Mouse (Mus musculus): ENCODE data around the gene Smarcd2.

Gene Smarcd2

DNA sequence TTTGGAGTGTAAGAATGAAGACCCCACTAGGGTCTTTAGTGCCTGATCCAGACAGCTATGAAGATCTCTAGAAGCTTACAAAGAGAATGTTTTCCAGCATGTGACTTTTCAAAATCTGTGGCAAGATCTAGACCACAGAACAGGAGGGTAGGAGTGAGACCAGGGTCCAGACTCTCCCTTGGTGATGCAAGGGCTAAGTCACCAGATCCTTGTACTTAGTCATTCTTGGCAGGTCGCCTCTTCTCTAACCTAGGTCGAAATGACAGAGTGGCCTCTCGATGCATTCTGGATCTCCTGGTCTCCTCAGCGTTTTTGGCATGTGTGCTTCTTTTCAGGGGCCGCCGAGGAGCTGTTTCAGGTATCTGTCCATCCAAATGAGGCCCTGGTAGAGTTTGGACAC lies 9.7 kb upstream of the Smarcd2 start:
- no peak for DNase-seq (ENCODE audit: extremely low read depth, low read depth, low spot score)

DNA sequence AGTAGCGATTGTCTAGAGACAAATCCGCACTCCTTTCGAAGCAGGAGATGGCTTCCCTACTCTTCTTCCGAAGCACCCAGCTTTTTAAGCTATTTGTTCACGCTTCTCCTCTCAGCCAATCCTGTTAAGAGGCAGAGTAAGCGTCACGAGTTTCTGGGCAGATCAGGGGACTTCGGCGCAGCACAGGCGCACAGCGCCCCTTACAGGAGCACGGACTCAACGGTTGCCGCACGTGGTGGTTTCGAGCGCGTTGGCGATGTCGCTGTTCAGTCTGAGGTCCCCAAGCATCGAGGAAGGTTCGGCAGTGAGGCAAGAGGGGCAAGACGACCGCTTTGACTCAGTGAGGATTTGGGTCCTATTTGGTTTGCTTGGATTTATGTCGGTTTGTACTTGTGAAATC lies 3.7 kb upstream of the Smarcd2 start, which contains the start of gene Tcam1:
Gene Tcam1, plus strand, starts transcription at position 219 of the 400 bp plus-strand sequence.
- DNase-seq (ENCODE audit: extremely low read depth, low read depth, low spot score), result no peak

DNA sequence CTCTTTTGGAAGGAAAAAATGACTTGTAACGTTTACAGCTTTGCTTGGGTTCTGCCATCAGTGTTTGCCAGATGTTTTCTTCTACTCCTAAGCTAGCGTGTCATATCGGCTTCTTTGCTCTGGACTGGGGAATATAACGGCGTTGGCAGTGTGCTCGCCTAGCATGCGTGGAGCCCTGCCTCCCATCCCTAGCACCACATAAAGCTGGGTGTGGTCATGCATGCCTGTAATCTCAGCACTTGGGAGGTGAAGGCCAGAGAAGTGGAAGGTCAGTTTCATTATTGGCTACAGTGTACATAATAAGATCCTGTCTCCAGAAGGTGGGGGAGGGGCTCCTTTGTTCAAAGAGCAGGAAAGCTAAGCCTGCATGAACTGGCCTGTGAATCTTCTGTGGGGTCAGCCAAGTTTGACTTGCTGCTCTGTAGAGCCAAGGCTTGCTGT lies 2.2 kb upstream of the Smarcd2 start:
- no peak for DNase-seq (ENCODE audit: extremely low read depth, low read depth, low spot score)

DNA sequence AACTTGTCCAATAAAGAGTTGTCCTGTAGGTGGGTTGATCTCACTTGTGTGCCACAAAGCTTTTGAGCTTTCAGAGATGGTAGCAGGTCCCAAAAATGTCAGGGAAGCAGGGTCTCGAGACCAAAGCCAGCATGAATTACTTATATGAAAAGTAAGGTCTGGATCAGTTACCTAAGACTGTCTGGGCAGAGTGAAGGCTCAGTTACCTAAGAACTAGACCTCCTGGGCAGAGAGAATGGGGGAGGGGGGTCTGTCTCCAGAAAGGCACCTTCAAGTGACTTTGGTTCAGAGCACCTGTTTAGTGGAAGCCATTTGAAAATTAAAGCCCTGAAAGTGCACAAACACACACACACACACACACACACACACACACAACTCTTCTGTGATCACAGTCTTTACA lies 1.6 kb upstream of the Smarcd2 start:
- DNase-seq (ENCODE audit: extremely low read depth, low read depth, low spot score), result no peak

DNA sequence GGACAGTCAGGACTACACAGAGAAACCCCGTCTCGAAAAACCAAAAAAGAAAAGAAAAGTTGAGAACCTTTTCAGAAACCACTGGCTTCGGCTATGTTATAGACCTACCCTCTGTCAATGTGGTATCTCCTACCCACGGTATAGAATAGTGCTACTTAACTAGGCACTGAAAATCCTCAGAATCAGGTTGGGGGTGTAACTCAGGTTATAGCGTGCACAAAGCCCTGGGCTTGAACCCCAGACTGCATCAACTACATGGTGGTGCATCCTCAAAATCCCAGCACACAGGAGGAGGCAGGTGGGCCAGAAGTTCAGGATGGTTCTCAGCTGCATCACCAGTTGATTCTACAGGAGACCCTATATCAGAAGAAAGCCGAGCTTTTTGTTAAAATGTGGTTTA lies 1.0 kb upstream of the Smarcd2 start:
- DNase-seq (ENCODE audit: extremely low read depth, low read depth, low spot score), result no peak

DNA sequence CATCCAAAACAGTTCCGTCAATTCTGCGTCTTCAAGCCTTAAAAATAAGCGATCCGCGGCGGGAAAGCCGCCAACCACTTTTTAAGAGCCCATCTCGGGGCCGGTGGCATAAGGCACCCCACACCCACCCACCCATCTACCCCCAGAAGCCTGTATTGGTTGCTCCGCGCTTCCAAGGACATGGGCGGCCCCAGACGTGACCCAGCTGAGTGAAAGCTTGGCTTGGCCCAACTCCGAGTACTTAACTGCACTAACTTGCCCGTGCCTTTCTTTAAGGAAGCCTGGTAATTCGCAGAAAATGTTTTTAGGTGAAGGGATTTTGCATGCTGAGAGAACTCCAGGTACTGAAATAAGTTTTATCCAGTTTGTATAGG lies 526 bp upstream of the Smarcd2 start:
- no peak for DNase-seq (ENCODE audit: extremely low read depth, low read depth, low spot score)

DNA sequence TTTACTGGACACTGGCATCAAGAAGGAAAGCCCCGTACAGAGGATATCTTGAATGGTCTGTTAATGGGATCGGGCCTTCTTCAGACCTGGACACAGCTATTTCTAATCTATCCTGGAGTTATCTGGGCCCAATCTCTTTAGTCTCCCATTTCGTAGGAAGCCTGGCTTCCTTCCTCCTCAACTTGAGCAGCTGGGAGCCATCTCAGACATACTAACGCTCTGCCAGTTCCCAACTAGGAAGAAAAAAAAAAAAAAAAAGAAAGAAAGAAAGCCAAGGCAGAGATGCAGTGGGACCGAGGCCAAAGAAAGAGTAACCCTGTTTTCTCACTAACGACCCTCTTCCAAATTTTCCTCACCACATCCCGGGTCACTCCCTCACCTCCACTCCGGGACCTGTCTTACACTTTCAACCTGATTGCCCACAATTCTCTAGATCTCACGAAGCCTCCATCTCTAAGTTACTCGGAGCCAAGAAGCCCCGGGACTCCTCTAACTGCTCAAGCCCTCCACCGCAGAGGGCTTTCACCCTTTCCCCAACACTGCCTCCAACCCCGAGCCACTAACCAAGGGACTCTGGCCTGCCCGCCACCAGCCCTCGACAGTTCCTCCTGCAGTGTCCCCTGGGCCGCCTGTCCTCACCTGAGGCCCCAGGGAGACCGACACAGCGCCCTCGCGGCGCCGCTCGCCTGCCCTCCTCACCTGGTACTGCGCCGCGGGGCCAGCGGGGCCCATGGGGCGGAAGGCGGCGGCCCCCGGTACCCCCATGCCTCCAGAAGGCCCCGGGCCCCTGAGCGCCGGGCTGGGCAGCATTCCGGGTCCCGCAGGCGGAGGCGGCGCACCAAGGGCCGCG lies 753 bp downstream of the Smarcd2 start:
- DNase-seq (ENCODE audit: extremely low read depth, low read depth, low spot score), result no peak

DNA sequence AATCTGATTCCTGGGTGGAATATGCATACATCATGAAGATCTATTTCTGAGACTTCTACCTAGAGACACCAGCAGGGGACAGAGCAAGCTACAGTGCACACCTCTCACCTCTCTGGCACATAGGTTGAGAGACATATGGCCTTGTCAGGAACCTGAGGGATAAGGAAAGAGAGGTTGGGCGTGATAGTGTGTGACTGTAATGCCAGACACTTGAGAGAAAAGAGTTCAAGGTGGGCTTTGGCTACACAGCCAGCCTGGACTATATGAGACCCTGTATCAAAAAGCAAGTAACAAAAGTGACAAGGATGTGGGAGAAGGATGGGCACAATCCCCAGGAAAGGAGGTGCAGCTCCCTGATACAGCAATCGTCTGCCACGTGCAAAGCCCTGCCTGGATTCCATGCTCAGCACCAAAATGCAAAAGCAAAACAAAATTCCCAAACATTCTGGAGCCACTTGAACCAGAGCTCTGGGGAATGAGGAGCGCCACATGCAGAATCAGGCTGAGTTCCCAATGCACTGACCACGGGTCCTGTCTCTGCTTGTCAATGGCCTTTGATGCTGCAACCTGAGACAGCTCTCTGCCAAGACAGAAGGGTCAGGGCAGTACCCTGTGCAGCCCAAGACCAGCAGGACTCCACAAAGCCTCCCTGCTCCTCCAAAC lies 1.5 kb downstream of the Smarcd2 start:
- DNase-seq (ENCODE audit: extremely low read depth, low read depth, low spot score), result no peak

DNA sequence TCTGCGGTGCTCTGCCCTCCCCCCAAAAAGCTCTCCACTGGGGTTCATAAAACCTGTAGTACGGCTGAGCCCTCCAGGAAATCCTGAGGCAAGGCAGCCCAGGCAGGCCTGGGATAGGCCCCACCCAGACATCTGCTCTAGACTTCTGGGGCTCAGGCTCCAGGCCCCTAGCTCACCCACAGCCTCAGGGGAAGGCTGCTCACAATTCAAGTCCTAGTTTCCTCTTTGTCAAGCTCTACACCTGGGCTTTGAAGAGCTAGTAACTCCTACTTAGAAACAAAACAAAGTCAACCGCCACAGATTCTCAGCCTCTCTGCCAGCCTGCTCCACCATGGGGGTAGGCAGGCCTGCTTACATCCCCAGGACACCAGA lies 3.7 kb downstream of the Smarcd2 start:
- no peak for DNase-seq (ENCODE audit: extremely low read depth, low read depth, low spot score)

DNA sequence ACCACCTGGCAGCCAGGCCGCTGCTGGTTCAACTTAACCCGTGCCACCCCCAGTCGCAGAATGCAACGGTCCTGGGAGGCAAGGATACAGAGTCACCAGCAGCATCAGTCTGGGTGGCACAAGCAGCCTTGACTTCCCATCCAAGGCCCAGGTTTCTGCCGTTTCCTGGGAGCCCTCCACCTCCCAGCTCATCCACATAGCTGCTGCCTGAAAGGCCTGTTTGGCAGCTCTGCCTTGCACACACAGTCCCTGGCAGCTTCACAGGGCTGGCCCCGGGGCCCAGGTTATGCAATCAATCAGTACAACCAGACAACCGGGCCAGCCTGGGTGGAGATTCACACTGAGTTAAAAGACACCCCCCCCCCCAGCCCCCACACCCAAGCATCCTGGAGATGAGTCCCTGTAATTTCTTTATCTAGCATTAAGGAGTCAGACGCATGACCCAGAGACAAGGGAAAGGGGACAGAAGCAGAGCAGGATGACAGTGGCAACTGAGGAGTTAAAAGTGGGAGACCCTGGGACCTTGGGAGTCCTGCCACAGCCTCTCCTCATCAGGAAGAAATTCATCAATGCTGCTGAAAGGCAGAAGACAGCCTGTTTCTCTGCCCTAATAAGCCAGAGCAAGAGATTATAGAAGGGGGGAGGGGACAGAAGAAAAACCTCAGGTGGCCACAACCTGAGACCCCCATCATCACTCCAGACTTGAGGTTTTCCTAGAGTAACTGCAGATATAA lies 4.3 kb downstream of the Smarcd2 start:
- peak; percentile 68 for DNase-seq (ENCODE audit: extremely low read depth, low read depth, low spot score)

DNA sequence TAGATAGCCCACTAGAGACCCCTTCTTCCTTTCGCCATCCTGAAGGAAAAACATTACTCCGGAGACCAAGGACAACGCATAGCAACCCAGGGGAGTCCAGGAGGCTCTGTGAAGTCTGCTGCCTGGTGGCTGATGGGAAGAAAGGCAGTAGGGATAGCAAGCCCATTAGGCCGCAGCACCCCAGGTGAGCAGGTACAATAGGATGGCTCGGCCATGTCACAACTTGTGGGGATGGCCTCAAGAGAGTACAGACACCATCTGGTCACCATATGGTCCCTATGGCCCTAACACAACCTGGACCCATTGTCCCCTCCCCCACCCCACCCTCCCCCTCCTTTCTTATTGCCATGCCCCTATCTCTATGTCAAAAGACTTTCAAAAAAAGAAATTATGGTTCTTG lies 4.9 kb downstream of the Smarcd2 start:
- DNase-seq (ENCODE audit: extremely low read depth, low read depth, low spot score), result no peak

DNA sequence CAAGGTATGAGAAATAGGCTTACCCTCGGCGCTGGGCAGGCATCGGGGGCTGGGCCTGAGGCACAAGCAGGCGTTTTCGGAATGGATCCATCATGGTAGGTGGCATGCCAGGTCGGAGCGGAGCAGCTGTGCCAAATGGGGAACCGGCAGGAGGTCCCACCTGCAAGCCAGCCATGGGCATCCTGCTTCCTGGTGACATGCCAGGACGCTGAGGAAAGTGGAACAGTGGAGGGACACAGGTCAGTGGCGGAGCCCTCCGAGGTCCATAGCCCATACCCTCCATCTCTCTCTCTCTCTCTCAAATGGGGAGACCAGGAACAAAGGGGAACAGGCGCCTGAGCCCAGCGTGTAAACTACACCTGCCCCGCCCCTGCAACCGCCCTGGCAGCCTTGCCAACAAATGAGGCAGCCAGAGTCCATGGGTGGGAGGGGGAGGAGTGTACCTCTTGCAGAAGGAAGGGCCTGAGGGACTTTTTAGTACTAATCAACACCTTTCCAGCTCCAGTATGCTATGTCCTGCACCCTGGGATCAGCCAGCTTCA lies 5.4 kb downstream of the Smarcd2 start:
- peak; percentile 57 for DNase-seq (ENCODE audit: extremely low read depth, low read depth, low spot score)

DNA sequence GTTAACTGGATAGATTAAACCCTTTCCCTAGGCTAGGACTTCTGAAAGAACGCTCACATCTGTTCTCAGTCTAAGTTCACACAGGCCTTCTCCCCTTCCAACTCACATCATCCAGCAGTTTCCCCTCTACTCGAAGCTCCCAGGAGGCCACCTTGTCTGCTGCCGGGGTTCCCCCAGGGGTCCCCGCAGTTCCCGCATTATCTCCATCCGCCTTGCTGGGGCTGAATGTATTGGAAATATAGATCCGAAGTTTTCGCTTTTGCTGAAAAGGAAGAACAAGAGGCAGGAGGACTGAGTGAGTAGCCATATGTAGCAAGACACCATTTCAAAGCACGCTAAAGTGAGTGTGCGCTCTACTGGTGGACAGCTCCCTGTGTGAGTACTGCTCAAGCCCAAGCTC lies 6.3 kb downstream of the Smarcd2 start:
- no peak for DNase-seq (ENCODE audit: extremely low read depth, low read depth, low spot score)

DNA sequence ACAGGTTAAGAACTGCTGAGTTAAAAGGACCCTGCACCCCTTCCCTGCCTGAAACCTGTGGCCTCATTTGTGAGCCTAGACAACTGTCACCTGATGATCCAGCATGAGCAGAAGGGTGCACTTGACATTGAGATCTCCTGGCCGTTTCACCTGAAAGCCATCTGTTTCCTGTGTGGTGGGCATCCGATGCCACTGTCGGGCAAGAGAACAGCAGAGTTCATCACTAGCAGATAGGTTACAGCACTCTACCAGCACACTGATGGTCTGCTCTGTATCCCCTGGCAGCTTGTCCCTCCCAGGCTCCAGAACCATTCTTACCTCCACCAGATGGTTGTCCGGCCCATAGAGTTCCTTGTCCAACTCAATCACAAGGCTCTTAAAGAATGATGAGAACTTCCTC lies 7.2 kb downstream of the Smarcd2 start:
- DNase-seq (ENCODE audit: extremely low read depth, low read depth, low spot score), result no peak

DNA sequence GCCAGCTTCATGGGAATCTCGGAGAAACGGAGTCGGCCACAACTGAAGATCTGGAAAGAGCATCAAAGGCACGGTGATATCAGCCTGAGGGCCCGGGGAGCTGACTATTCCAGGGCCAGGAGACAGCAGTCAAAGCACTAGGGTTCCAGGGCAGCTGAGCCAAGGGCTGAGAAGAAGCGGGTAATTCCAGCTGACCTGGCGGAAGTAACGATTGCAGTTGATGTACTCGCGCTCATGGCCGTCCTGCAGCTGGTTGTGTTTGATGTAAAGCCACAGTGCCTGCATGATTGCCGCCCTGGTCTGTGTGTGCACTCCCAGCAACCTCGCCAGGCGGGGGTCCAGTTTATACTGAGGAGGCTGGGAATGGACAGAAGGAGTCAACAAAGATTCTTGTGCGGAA lies 7.8 kb downstream of the Smarcd2 start:
- DNase-seq (ENCODE audit: extremely low read depth, low read depth, low spot score), result no peak

DNA sequence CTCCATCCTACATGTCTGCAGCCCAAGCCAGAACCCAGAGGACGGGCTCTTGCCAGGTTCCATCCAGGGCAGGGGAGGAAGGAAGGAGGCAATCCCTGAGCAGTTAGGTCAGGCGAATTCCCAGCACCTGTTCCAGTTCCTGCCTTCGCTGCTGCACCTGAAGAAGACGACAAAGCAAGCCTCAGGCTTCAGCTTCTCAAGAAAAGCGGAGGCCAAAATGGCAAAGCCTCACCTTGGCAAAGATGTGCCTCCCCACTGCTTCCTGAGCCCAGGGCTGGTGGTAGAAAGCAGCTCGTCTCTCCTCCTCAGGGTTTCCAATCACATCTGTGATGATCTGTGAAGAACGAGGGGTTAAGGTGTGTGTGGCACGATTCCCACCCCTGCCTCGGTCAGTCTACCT lies 8.8 kb downstream of the Smarcd2 start:
- DNase-seq (ENCODE audit: extremely low read depth, low read depth, low spot score), result no peak

DNA sequence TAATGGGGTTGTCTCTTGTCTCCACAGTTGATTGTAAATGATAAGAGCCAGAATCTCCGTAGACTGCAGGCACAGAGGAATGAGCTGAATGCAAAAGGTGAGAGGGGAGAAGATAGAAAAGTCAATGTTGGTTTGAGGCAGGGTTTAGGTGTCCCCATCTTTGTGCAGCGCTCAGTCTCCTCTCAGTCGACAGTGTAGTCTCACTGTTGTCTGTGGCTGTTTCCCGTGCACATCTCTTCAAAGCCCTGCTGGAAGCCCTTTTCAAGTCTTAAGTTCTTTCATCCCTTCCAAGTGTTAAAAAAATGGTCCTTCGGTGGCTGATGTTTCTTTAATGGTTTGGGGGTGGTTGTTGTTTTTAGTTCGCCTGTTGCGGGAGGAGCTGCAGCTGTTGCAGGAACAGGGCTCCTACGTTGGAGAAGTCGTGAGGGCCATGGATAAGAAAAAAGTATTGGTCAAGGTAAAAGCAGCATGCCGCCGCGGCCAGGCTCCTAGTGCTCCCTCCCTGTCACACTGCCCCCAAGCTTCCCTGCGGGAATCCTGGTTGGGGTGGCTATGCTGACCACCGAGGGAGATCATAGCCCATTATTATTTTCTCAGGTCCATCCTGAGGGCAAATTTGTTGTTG lies 11.8 kb downstream of the Smarcd2 start:
- no peak for DNase-seq (ENCODE audit: extremely low read depth, low read depth, low spot score)

DNA sequence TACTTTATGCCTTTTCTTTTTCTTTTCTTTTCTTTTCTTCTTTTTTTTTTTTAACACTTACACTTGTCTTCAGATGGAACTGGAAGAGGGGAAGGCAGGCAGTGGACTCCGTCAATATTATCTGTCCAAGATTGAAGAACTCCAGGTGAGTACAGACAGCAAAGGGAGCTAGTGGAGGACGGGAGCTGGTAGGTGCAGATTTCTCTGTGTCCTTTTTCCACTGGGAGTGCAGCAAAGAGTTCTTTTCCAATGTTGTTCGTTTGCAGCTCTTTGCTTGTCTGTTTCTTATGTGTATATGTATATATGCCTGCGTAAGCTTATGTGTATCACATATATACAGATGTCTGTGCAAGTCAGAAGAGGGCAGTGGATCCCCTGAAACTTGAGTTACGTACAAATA lies 16.0 kb downstream of the Smarcd2 start:
- no peak for DNase-seq (ENCODE audit: extremely low read depth, low read depth, low spot score)

DNA sequence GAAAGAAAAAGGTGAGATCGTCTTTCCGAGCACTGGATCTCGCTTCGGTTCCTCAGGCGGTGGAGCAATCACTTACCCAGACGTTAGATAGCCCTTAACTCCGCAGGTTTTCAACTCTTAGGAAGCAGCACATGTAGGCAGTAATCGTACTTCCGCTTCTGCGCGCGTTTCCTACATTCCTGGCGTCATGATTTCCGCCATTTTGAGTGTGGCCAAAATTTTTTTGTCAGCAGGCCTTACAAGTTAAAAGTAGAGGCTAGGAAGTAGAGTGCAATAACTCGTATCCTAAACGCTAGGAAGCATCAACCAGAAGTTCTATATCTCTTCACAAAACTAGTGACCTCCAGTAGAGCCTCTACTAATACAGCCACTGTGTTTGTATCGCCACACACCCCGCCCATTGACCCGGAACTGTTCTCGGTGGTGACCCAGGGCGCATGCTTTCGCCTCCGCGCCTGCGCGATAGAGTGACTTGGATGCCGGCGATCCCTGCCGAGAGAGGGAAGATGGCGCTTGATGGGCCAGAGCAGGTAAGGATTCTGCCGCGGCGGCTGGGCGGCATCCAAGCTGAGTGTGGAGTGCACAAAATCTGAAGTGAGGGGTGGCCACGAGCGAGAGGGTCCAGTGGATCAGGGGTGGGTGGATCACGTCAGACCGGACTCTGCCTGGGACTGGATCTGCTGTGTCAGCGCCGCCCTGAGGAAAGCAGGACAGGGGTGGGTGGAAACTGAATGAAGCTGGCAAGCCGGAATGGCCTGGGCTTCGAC lies 16.9 kb downstream of the Smarcd2 start, which contains the start of the genes Ftsj3 and Psmc5:
Gene Ftsj3, minus strand, starts transcription at position 395 of the 767 bp plus-strand sequence.
Gene Psmc5, plus strand, starts transcription at position 470 of the 767 bp plus-strand sequence.
- DNase-seq (ENCODE audit: extremely low read depth, low read depth, low spot score), result no peak

DNA sequence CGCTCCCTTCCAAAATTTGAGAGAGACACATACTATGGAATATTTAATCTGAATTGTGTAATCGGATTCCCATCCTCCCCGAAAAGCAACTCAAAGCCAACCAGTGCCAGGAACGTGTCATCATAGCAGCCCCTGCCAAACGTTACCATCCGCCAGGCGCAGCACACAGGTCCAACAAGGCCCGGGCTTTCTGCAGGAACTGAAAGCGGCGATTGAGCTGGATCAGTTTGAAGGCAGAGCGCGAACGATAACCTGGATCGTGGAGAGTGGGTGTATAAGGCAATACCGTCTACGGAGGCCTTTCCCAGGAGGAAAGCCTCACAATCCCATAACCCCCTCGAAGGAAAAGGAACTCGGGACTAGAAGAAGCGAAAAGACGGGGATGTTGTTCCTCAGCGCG lies 17.6 kb downstream of the Smarcd2 start:
- no peak for DNase-seq (ENCODE audit: extremely low read depth, low read depth, low spot score)
